Mouse (Mus musculus) stomach, postnatal 0 days (tissue): ENCODE measurements around the gene Rnf227. TPM values are rescaled to one million over a fixed set of nuclear protein-coding genes. Genes with fewer than 3 reads are reported as not detected.

ENCODE experiments used
- ATAC-seq: fragments of 200-750 bp; cut with Nextera tagmentation; 2 replicates; pipeline ENCODE4 v1.8.0; 2017; ENCODE audit not compliant: low FRiP score, low TSS enrichment
- DNase-seq: peaks from one replicate; pipeline ENCODE4 v3.0.0-alpha.2; 2016; ENCODE audit warnings: low spot score
- H3K27ac ChIP-seq: fragments of 300-500 bp; sonication (generic); replicated peaks from 2 replicates; pipeline ENCODE4 v1.5.1; 2014; ENCODE audit warnings: mild to moderate bottlenecking, control low read depth
- H3K27me3 ChIP-seq: fragments of 300-500 bp; sonication (generic); 2 replicates; pipeline ENCODE4 v1.6.1; 2014; ENCODE audit warnings: low read length; ENCODE audit not compliant: control insufficient read depth, insufficient read depth
- H3K36me3 ChIP-seq: fragments of 300-500 bp; sonication (generic); 2 replicates; pipeline ENCODE4 v1.6.1; 2014; ENCODE audit warnings: low read length, mixed read lengths; ENCODE audit not compliant: control insufficient read depth, insufficient read depth
- H3K4me1 ChIP-seq: fragments of 300-500 bp; sonication (generic); replicated peaks from 2 replicates; pipeline ENCODE4 v1.6.1; 2014; ENCODE audit warnings: antibody characterized with exemption; ENCODE audit not compliant: control insufficient read depth, insufficient read depth
- H3K4me2 ChIP-seq: fragments of 300-500 bp; sonication (generic); replicated peaks from 2 replicates; pipeline ENCODE4 v1.6.1; 2014; ENCODE audit warnings: low read depth, mild to moderate bottlenecking, control low read depth, moderate library complexity
- H3K4me3 ChIP-seq: fragments of 300-500 bp; sonication (generic); 2 replicates; pipeline ENCODE4 v1.5.1; 2014; ENCODE audit warnings: low read depth, low read length, control low read depth
- H3K9ac ChIP-seq: fragments of 300-500 bp; sonication (generic); 2 replicates; pipeline ENCODE4 v1.6.1; 2014; ENCODE audit warnings: mild to moderate bottlenecking, low read length, control low read depth, mixed read lengths
- H3K9me3 ChIP-seq: fragments of 300-500 bp; sonication (generic); 2 replicates; pipeline ENCODE4 v1.6.1; 2016; ENCODE audit warnings: low read length; ENCODE audit not compliant: control insufficient read depth
- CTCF ChIP-seq: IDR thresholded peaks from 2 replicates; pipeline ENCODE4 v1.5.1; 2016; ENCODE audit warnings: antibody characterized with exemption, low read depth, mild to moderate bottlenecking, moderate library complexity
- EP300 ChIP-seq: optimal IDR thresholded peaks from 2 replicates; pipeline ENCODE3; 2016; ENCODE audit warnings: antibody characterized with exemption
- WGBS: fragments of 180-500 bp; shearing (Covaris S2); extraction: QIAGEN DNeasy Blood & Tissue Kit; methylation state at CpG from one replicate; pipeline ENCODE4 v1.1.7; 2014; 5-methylcytosine and 5-hydroxymethylcytosine counted together
- polyA plus RNA-seq: library from polyadenylated mRNA; unstranded; fragments of >200 nt; fragmentation: Nextera tagmentation; extraction: Ambion mirVana; gene quantifications from 2 replicates; pipeline ENCODE4 v1.2.1, GENCODE M21; 2015

The Rnf227 gene
- polyA plus RNA-seq, 1 experiment from 2014 or later: 49.4 TPM

DNA sequence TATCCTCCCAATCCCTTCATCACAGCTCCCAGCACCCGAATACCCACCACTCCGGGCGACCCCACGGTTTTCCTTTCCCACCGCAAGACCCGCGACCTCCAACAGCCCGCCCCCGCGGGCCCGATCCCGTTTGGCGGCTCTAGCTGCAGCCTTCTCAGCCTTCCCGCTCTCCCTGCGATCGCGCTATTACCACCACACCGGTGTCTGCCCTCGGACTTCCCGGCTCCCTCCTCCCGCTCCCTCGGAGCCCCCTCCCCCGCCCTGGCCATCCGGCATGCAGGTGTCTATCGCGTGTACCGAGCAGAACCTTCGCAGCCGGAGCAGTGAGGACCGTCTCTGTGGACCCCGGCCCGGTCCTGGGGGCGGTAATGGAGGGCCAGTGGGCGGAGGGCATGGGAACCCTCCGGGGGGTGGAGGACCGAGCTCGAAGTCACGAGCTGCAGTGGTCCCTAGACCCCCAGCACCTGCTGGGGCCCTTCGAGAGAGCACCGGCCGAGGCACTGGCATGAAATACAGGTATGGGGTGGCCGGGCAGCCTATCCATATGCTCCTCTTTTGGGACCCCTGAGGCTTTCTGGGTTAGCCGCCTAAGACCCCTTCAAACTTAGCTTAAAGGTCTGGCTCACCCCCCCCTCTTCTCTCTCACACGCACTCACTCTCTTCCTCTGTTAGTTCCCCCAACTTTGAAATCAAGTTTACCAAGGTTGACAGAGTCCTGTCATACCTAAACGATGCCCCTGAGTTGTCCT lies 13.7 kb upstream of the Rnf227 start:
- no peak for DNase-seq
- WGBS: 2% methylated on average over 45 of the region's 45 CpGs
- no peak for TF ChIP-seq CTCF
- H3K9me3 ChIP-seq: no peaks in the 10 kb centered on the region
- H3K4me2 ChIP-seq: peak overlapping the region; percentile 99
- peak overlapping the region; percentile 78; the same call in 1 of the 2 replicates for H3K27ac ChIP-seq
- peaks cover 10% of the 10 kb centered on the region; the same call in 1 of the 2 replicates for H3K4me1 ChIP-seq
- H3K36me3 ChIP-seq: no peaks in the 10 kb centered on the region
- no peak for ATAC-seq
- peak overlapping the region; percentile 57 for H3K4me3 ChIP-seq
- peak overlapping the region; percentile 67 for H3K9ac ChIP-seq
- H3K27me3 ChIP-seq: no peaks in the 10 kb centered on the region

DNA sequence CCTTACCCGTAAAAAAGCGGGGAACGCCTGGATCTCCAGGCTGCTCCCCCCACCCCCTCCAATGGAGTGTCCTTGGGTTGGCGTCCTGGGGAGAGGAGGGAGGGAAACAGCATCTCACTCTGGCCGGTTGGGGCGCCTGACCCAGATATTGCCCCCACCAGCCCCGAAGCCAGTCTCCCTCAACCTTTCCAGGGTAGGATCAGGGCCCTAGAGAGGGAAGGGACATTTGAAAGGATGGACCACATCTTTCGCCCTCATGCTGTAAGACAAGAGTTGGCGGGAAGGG lies 13.2 kb upstream of the Rnf227 start:
- DNase-seq: no peak
- H3K9ac ChIP-seq: no peak overlapping the region
- no peak overlapping the region for H3K27ac ChIP-seq
- H3K4me2 ChIP-seq: no peak overlapping the region
- 26% methylated on average over 9 of the region's 9 CpGs for WGBS
- no peaks in the 10 kb centered on the region for H3K36me3 ChIP-seq
- H3K4me3 ChIP-seq: no peak overlapping the region
- TF ChIP-seq CTCF (no peak), EP300 (no peak)
- H3K9me3 ChIP-seq: no peaks in the 10 kb centered on the region
- no peak for ATAC-seq
- H3K4me1 ChIP-seq: peaks cover 10% of the 10 kb centered on the region; the same call in 1 of the 2 replicates
- no peaks in the 10 kb centered on the region for H3K27me3 ChIP-seq

DNA sequence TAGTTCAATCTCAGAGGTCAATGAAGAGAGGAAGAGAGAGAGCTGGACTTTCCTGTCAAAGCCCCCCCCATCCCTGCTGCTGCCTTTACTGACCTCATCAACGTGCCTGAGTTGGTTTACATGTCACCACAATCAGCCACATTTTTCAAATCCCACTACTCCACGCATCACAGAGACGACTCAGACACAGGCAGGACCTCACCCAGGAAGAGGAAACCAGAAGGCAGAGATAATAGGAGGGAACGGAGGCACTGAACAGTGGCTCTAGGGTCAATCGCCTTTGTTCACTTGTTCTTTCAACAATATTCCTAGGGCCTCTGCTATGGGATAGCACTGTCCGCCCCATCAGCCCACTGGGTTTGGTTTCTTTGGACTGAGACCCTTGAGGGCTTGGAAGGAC lies 12.6 kb upstream of the Rnf227 start:
- TF ChIP-seq CTCF (no peak), EP300 (no peak)
- no peak for ATAC-seq
- WGBS: 54% methylated on average over 6 of the region's 6 CpGs
- Histone ChIP-seq H3K4me2 (no peak overlapping the region), H3K9ac (no peak overlapping the region), H3K4me1 (peaks cover 12% of the 10 kb centered on the region; the same call in 1 of the 2 replicates), H3K9me3 (no peaks in the 10 kb centered on the region), H3K36me3 (no peaks in the 10 kb centered on the region), H3K27me3 (no peaks in the 10 kb centered on the region), H3K4me3 (no peak overlapping the region), H3K27ac (no peak overlapping the region)
- no peak for DNase-seq

DNA sequence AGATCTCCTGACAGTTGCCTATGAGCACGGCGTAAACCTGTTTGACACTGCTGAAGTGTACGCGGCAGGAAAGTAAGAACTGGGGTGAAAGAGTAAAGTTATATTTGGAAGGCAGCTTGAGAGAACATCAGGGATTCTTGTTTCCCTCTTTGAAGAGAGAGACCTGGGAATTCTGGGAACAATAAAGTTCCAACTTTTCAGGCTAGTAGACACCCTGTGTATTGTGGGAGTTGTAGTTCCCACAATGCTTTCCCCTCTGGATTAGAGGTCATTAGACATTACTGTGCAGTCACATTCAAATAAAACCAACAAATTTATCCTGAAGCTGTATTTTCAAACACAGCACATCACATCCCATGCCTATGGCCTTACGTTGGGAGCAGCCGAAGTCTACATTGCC lies 11.7 kb upstream of the Rnf227 start:
- no peak for ATAC-seq
- H3K27me3 ChIP-seq: no peaks in the 10 kb centered on the region

DNA sequence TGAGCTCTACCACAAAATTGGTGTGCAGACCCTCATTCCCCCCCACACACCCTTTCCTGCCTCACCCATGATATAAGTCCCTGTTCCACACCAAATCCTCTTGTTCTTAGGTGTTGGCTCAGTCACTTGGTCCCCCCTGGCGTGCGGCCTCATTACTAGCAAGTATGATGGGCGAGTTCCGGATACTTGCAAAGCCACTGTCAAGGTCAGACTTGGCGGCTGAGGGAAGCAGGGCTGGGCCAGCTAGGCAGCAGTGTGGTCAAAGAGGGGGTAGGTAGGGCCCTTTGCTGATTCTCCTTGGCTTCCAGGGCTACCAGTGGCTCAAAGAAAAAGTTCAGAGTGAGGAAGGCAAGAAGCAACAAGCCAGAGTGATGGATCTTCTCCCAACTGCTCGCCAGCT lies 9.1 kb upstream of the Rnf227 start:
- Histone ChIP-seq H3K9me3 (no peaks in the 10 kb centered on the region), H3K4me2 (peak overlapping the region; percentile 69; the same call in 1 of the 2 replicates), H3K27me3 (no peaks in the 10 kb centered on the region), H3K4me3 (no peak overlapping the region), H3K36me3 (no peaks in the 10 kb centered on the region), H3K4me1 (peaks cover 6% of the 10 kb centered on the region; the same call in 1 of the 2 replicates), H3K9ac (no peak overlapping the region; the same call in 1 of the 2 replicates), H3K27ac (no peak overlapping the region)
- no peak for ATAC-seq
- TF ChIP-seq CTCF (no peak), EP300 (no peak)
- no peak for DNase-seq
- WGBS: 88% methylated on average over 6 of the region's 6 CpGs

More for the DNA sequence above, 11.7 kb upstream of the Rnf227 start:
- no peak overlapping the region for H3K27ac ChIP-seq
- no peak overlapping the region for H3K9ac ChIP-seq
- TF ChIP-seq CTCF: no peak
- no peak for TF ChIP-seq EP300
- DNase-seq: no peak
- no peak overlapping the region for H3K4me2 ChIP-seq
- H3K36me3 ChIP-seq: no peaks in the 10 kb centered on the region
- WGBS: 84% methylated on average over 6 of the region's 6 CpGs
- peaks cover 12% of the 10 kb centered on the region; the same call in 1 of the 2 replicates for H3K4me1 ChIP-seq
- no peak overlapping the region for H3K4me3 ChIP-seq
- H3K9me3 ChIP-seq: no peaks in the 10 kb centered on the region

DNA sequence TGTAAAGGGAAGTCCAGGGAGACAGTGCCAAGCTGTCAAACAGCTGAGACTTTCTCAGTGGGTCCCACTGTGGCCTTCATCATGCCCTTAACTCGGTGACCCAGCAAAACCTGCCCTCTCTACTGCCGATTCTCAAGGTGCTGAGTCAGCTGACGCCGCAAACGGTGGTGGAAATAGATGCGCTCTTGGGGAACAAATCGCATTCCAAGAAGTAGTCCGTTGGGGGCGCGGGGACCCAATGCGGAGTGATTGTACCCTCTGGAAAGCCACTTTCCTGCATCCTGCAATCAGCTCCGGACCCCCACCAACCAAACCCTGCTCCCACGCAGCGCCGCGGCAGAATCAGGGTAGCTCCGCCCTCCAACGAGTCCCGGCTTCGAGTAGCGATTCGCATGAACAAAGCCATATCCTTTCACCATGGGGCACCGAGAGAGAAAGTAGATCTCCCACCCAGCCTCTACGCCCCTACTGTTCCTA lies 8.3 kb upstream of the Rnf227 start:
- no peaks in the 10 kb centered on the region for H3K9me3 ChIP-seq

More for the DNA sequence above, 8.3 kb upstream of the Rnf227 start:
- TF ChIP-seq EP300 (no peak), CTCF (0 out of 2 replicates have a peak, but pooled peaks have one; percentile 15)
- Histone ChIP-seq H3K4me2 (peak overlapping the region; percentile 69), H3K27ac (0 out of 2 replicates have a peak overlapping the region, but pooled peaks have one; percentile 40), H3K36me3 (no peaks in the 10 kb centered on the region), H3K27me3 (no peaks in the 10 kb centered on the region), H3K4me1 (peaks cover 2% of the 10 kb centered on the region; the same call in 1 of the 2 replicates), H3K9ac (peak overlapping the region; percentile 57), H3K4me3 (peak overlapping the region; percentile 55)
- peak; percentile 58 for ATAC-seq
- under 1% methylated on average over 24 of the region's 24 CpGs for WGBS
- DNase-seq: peak; percentile 80
